Mouse (Mus musculus) thymus, postnatal 14 days (tissue): Measurements from ENCODE around the gene Pam16.
"Not testable (repeated sequence)": the region's sequence is repeated elsewhere in the genome, so short reads cannot be mapped to it uniquely, and the experiment has no call there.

ENCODE experiments used
- DNase-seq: peaks from one replicate; pipeline ENCODE4 v3.0.0; 2021

Pam16 gene

DNA sequence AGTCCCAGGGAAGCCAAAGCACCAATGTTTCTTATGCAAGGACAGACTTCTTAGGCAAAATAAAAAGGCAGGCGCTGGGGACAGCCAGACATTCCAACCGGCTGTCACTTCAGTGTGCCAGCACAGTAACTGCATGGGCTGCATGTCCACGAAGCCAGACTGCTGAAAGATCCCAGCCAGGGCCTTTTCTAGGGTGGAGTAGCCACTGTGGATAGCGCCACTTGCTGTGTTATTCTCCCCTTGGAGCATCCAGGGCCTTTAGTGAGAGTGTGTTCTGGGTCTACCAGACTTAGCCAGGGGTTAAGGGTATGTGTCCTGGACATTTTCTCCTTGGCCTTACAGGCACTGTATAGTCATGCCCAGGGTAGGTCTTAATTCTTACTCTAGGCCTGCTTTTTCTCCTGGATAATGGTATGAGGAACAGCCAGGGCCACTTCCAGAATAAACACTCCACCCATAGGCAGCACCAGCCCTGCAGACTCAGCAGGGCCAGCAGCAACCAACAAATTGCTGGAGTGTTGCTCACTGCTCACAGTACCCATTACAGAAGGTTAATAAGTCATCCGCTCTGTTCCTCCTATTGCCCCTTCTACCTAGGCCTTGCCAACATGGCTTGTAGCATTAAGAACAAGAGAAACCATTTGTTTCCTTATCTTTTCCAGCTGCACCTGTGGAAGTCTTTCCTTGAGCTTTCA, 37.1 kb downstream of the Pam16 start:
- DNase-seq, result no peak

- DNase-seq, result peak; percentile 98
Measured at GRCm38 (mm10) chr16:4586531-4587123, 38.2 kb downstream of the Pam16 start.

GRCm38 (mm10) chr16:4585642-4586530, 38.9 kb downstream of the Pam16 start:
- no peak for DNase-seq

GRCm38 (mm10) chr16:4584438-4584837, 40.4 kb downstream of the Pam16 start:
- no peak for DNase-seq

DNA sequence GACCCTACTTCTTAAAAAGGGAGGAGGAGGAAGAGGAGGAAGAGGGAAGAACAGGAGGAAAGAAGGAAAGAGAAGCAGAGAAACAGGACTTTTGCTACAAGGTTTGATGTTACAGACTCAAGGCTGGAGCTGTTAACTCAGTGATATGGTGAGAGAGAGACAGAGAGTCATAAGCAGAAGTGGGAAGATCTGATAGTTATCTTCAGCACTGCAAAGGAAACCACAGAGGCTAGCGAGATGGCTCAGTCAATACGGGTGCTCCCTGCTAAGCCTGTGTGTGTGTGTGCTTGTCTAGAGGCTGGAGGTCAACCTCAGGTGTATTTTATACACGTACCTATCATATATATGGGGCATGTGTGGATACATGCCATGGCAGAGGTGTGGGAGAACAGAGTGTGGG, 41.0 kb downstream of the Pam16 start:
- no peak for DNase-seq

- not testable (repeated sequence) for DNase-seq
Measured at GRCm38 (mm10) chr16:4581179-4581578, 43.6 kb downstream of the Pam16 start.

GRCm38 (mm10) chr16:4578630-4579029, 46.2 kb downstream of the Pam16 start:
- no peak for DNase-seq

DNA sequence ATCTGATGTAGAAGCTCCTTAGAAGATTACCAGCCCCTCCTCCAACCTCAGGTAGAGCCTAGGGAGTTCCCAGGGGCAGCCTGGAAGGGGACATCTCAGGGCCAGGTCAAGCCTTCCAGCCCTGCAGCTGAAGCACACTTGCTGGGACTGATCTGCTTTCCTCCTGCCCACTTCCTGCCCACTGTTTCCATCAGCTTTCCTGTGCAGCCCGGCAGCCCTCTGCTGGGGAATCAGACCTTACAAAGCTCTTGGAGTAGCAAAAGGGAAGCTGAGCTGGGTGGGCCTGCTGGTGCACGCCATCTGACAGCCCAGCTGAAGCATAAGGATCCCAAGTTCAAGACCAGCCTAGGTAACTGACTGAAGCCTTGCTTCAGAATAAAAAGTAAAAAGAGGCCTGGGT, 47.9 kb downstream of the Pam16 start:
- DNase-seq, result peak; percentile 48

DNA sequence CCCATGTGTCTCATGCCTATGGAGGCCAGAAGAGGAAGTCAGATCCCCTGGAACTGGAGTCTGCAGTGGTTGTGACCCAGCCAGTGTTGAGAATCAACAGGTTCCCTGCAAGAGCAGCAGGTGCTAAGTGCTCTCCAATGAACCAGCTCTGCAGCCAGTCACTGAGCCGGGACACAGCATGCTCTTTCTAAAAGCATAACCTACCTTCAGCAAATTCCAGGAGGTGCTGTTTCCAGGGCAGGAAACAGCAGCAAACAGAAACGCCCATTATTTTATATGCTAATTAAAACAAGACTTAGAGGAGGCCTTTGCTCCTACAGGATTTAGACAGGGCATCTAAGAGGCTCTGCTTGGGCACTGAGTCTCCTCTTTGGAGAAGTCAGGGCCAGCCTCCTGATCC, 48.8 kb downstream of the Pam16 start:
- DNase-seq, result no peak

DNA sequence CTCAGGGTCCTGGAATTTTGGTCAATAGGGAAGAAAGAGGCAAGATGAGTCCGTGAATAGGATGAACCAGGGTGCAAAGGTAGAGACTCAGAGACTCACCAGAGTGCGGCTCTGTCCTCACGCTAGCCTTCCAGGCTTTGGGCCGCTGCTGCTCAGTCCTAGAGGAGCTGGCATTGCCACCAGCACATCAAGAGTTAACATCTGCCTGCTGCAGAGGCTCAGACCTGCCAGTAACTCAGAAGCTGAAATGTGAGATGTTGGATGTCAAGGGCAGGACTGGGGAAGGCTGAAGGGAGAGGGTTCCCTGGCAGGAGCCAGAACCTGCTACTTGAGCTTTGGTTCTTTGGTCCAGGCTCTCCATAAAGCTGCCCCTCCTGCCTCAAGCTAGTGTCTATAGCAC, 54.1 kb downstream of the Pam16 start:
- no peak for DNase-seq

GRCm38 (mm10) chr16:4567912-4568311, 56.9 kb downstream of the Pam16 start:
- peak; percentile 86 for DNase-seq
